Mouse (Mus musculus) urinary bladder, postnatal 10 days (tissue): ENCODE measurements around the gene Sit1.
A peak's percentile ranks its signal among the peaks of the same experiment; 100 is the strongest.

ENCODE experiments used
- DNase-seq: peaks from one replicate; pipeline ENCODE4 v3.0.0; 2022; ENCODE audit warnings: low spot score

Gene Sit1

GRCm38 (mm10) chr4:43466872-43467271 lies 16.7 kb downstream of the Sit1 start:
- DNase-seq, result no peak

GRCm38 (mm10) chr4:43465935-43466334 lies 17.6 kb downstream of the Sit1 start:
- DNase-seq, result no peak

DNA sequence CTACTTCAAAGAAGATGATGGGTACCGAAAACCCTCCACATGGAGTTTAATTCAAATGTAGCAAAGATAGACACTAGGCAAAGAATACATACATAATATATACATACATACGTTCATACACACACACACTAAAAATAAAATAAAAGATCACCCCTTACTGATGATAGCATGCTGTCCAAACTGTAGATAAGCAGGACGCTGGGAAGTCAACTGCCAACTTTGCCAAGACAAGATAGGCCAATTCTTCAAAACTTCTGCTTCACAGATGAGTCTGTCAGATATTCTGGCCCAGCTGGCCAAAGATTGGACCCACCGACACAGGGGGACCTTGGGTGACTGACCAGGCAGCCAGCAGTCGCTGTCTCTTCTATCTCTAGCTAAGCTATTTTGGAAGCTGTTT lies 20.4 kb downstream of the Sit1 start:
- no peak for DNase-seq

DNA sequence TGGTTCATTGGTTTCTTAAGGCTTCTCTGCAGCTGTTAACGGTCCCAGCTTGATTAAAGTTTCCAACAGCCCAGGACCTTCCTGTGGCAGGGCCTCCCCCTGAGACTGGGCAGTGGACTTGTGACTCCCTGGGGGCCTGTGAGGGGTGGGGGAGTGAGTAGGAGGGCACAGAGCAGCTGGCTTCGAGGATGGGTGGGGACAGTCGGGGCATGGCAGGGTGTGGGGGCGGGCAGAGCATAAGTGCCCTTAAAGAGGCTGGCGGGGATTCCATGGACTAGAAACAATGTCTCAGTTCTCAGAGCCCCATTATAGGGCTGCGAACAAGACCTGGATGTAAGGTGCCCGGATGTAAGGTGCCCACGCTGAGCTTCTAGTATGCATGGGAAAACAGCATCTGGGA lies 26.4 kb downstream of the Sit1 start:
- DNase-seq, result no peak

- DNase-seq, result no peak
Observed at GRCm38 (mm10) chr4:43456470-43456869, 27.1 kb downstream of the Sit1 start.

DNA sequence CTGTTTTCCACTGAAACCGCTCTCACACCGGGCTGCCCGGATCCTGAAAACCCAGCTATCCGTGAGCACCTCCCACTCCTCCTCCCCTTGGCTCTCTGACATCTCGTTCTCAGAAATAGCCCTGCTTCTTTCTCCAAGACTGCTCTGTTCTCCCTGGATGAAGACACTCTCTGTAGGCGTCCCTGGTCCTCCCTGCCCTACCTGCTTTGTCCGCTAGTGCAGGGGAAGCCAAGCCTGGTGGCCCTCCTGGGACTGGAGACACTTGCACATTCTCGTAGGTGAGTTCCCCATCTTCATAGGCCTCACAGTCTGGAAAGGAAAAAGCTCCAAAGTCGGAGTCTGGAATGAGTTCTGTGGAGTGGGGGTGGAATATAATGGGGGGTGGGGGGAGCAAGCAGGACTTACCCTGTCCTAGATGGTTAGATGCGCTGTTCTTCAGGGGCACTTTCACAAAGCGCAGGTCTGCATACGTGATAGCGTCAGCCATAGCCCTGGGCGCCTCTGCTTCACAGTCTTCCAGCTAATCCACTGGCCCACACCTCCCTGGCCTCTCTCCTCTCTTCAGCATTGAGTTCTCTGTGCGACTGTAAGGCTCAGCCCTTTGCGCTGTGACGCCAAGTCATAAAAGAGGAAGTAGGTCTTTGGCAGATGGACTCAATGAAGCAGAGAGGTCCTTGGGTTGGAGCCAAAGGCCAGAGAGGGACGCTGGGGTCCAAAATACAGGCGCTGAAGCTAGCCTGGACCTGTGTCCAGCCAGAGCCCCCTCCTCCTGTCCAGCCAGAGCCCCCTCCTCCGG lies 29.3 kb downstream of the Sit1 start, which contains the start of gene Cd72:
Cd72 (minus strand) TSS at position 588 of the 796 bp plus-strand sequence.
- DNase-seq, result no peak

- no peak for DNase-seq
Observed at GRCm38 (mm10) chr4:43453413-43453812, 30.1 kb downstream of the Sit1 start.

- DNase-seq, result no peak
Observed at GRCm38 (mm10) chr4:43452315-43452714, 31.2 kb downstream of the Sit1 start.

- DNase-seq, result no peak
Observed at GRCm38 (mm10) chr4:43448554-43448953, 35.0 kb downstream of the Sit1 start.

- DNase-seq, result no peak
Observed at GRCm38 (mm10) chr4:43447251-43447650, 36.3 kb downstream of the Sit1 start.

DNA sequence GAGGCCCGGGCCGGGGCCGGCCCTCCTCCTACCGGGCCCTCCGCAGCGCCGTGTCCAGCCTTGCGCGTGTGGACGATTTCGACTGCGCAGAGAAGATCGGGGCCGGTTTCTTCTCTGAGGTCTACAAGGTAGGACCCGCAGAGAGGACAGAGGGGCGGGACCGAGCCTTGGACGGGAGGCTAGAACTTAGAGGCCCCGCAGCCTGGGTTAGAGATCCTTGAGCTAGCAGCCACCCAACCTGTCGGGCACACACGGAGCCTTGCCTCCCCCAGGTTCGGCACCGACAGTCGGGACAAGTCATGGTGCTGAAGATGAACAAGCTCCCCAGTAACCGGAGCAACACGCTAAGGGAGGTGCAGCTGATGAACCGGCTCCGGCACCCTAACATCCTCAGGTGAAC lies 40.0 kb downstream of the Sit1 start:
- DNase-seq, result no peak

DNA sequence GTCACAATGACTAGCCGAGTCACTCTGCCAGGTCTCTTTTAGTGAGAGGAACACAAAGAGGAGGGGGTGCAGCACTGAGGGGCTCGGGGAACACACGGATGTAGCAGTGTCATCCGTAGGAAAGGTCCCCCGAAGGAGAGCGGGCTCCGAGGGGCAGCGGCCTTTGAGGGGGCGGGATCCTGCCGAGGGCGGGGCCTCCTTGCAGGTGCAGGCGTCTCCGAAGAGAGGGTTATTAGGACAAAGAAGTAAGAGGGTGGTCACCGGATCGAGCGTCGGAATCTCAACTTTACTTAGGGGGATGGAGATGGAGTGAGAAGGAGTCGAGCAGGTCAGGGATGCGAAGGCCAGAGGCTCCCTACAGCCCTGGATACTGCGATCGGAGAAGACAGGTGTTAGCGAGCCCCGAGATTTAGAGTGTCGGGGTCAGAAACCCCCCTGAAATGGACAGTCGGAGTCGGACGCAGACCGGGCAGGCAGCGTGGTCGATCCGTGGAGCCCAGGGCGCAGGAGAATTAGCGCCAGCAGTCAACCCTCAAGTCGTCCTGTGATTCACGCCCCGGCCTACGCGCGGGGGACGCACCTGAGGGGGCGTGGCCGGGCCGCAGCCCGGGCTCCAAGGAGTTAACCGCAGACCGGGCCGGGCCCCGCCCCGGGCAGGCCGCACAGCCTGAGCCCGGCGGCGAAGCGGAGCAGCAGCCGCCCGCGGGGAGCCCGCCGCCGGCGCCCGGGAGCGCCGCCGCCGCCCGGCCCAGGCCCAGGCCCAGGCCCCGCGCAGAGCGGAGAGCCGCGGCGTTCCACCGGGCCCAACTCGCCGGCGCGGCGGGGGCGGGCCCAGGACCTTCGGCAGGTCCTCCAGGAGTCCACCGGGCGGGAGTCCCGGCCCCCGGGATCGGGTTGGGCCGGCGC lies 40.8 kb downstream of the Sit1 start:
- no peak for DNase-seq

DNA sequence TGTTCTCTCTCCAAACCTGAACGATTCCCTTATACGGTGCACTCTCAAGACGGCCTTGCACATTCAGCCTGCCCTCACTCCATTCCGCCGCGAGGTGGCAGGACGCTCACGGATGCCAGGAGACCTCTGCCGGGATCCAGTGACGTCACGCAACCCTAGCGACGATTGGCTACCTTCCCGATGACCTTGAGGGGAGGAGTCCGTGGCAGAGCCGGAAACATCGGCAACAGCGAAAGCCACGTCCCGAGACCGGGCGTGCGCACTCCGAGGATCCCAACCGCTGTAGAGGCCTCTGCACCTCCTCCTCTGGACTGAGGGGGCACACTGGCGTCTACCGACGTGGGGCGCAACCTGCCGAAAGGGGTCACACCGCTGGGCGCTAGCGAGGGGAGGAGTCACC lies 41.5 kb downstream of the Sit1 start:
- DNase-seq, result peak; percentile 98

DNA sequence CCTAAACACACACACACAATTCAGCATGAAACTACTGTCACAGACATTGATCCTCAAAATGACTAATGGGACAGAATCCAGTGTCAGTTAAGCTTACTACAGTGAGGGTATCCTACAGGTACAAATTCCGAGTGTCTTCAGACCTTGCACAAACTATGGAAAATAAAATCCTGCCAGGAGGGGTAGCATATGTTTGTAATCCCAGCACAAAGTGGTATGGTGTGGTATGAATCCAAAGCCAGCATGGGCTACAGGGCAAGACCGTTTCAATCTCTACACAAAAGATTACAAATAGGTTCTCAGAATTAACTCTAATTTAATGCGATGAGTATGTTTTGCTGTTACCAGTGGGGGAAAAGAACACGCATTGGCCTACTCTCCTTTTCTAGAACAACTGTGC lies 41.9 kb downstream of the Sit1 start, which contains the start of gene Tesk1:
Tesk1 (plus strand) TSS at position 301 of the 400 bp plus-strand sequence.
- DNase-seq, result no peak

GRCm38 (mm10) chr4:43432832-43433231 lies 50.7 kb downstream of the Sit1 start:
- DNase-seq, result no peak
